Mouse (Mus musculus): ENCODE measurements around the gene Esyt1. TPM values are rescaled to one million over a fixed set of nuclear protein-coding genes. Genes with fewer than 3 reads are reported as not detected.
A peak's percentile ranks its signal among the peaks of the same experiment; 100 is the strongest.

Esyt1 gene
- polyA plus RNA-seq, 1 experiment from 2014 or later: 28.4 TPM

- H3K9me3 ChIP-seq: no peaks in the 10 kb centered on the region
- H3K4me3 ChIP-seq (replicated peaks): no peak overlapping the region
- H3K27ac ChIP-seq: no peak overlapping the region
- H3K4me2 ChIP-seq (replicated peaks): no peak overlapping the region
- no peak for ATAC-seq
- H3K4me1 ChIP-seq (replicated peaks): no peaks in the 10 kb centered on the region
- H3K27me3 ChIP-seq (replicated peaks): no peaks in the 10 kb centered on the region
- no peak overlapping the region for H3K9ac ChIP-seq
- H3K36me3 ChIP-seq: no peaks in the 10 kb centered on the region
- WGBS: 77% methylated on average over 2 of the region's 2 CpGs
Observed at GRCm38 (mm10) chr10:128535206-128535605, 9.5 kb upstream of the Esyt1 start.

DNA sequence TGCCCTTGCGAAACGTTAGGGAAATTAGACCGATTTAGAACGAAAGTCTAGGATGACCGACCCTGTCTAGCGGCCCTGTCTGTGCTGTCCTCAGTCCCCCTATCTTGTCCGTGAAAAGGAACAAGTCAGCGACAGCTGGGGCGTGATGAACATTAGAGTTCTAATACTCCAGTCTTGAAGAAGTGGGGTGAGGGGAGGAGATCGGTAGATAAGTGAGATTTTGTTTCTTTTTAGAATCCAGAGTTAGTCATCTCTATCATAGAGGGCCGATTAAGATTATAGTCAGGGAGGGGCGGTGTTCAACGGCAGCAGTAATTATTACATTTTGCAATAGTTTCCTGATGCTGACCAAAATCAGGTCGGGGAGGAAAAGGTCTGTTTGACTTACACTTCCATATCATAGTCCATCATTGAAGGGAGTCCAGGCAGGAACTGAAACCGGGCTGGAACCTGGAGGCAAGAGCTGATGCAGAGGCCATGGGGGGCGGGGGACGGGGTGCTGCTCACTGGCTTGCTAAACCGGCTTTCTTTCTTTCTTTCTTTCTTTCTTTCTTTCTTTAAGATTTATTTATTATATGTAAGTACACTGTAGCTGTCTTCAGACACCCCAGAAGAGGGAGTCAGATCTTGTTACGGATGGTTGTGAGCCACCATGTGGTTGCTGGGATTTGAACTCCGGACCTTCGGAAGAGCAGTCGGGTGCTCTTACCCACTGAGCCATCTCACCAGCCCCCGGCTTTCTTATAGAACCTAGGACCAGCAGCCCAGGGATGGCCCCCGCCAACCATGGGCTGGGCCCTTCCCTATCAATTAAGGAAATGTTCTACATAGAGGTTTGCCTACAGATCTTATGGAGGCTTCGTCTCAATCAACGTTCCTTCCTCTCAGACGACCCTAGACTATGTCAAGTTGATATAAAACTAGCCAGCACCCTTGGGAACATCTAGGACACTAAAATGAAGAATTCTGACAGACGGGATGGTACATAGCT is 990 bp upstream of the Esyt1 start:
- peak overlapping the region; percentile 36 for H3K9ac ChIP-seq
- WGBS: 27% methylated on average over 28 of the region's 28 CpGs
- H3K9me3 ChIP-seq: no peaks in the 10 kb centered on the region
- 0 out of 2 replicates have a peak, but pooled peaks have one; percentile 24 for ATAC-seq
- no peaks in the 10 kb centered on the region for H3K36me3 ChIP-seq
- H3K4me3 ChIP-seq (replicated peaks): peak overlapping the region; percentile 74
- H3K27me3 ChIP-seq (replicated peaks): no peaks in the 10 kb centered on the region
- H3K4me1 ChIP-seq (replicated peaks): peaks cover 9% of the 10 kb centered on the region
- peak overlapping the region; percentile 32; the same call in 1 of the 2 replicates for H3K27ac ChIP-seq
- H3K4me2 ChIP-seq (replicated peaks): peak overlapping the region; percentile 95

DNA sequence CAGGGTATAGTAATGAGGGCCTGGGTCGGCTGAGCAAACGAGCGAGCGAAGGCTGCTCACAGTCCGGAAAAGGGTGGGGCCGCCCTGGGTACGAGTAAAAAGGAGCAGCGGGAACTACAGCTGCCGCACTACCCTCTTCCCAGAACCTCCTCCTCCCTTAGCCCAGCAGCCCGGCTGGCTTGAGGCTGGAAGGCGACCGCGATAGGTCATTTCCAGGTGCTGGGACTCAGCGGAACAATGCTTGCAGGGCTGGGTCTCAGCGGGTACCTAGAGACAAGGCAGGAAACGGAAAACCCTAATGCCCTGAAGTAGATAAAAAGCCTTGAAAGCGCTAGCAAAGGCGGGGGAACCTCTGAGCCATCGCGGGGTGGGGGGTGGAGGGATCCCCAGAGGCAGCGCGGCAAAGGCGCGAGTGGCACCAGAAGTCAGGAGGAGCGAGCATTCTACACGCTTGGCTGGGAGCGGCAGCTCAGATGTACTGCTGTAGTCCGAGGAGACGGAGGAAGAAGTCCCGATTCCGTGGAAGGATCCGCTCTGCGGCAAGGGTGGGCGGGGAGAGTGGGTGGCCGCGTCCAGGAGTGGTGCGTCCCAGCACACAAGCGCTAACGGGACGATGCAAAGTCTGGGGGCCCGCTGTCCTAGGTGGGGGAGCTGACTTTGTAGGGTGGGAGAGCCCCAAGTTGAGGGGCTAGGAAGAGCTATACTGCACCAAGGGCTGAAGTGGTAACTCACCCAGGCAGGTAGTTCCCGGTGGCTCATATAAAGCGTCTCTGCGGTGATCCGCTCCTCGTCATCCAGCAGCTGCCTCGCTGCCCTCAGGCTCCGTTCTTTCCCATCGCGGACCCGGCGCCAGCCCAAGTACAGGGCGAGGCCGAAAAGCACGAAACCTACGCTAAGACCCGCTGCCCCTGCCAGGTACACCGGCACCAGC is 674 bp downstream of the Esyt1 start:
- no peaks in the 10 kb centered on the region for H3K9me3 ChIP-seq
- 0 out of 2 replicates have a peak, but pooled peaks cover 9% of the 10 kb centered on the region for H3K36me3 ChIP-seq
- H3K4me2 ChIP-seq (replicated peaks): peak overlapping the region; percentile 95
- H3K4me3 ChIP-seq (replicated peaks): peak overlapping the region; percentile 74
- H3K27ac ChIP-seq: peak overlapping the region; percentile 87
- peak overlapping the region; percentile 82 for H3K9ac ChIP-seq
- under 1% methylated on average over 58 of the region's 58 CpGs for WGBS
- no peaks in the 10 kb centered on the region for H3K27me3 ChIP-seq (replicated peaks)
- H3K4me1 ChIP-seq (replicated peaks): peaks cover 9% of the 10 kb centered on the region
- ATAC-seq: peak; percentile 46

- 25% methylated on average over 11 of the region's 11 CpGs for WGBS
- peaks cover 9% of the 10 kb centered on the region for H3K4me1 ChIP-seq (replicated peaks)
- H3K27me3 ChIP-seq (replicated peaks): no peaks in the 10 kb centered on the region
- H3K9me3 ChIP-seq: no peaks in the 10 kb centered on the region
- peak overlapping the region; percentile 95 for H3K4me2 ChIP-seq (replicated peaks)
- 0 out of 2 replicates have a peak, but pooled peaks cover 9% of the 10 kb centered on the region for H3K36me3 ChIP-seq
- peak overlapping the region; percentile 74 for H3K4me3 ChIP-seq (replicated peaks)
- peak overlapping the region; percentile 82 for H3K9ac ChIP-seq
- ATAC-seq: no peak
- H3K27ac ChIP-seq: peak overlapping the region; percentile 87
Observed at GRCm38 (mm10) chr10:128524111-128524731, 1.4 kb downstream of the Esyt1 start.

- no peak for ATAC-seq
- H3K9me3 ChIP-seq: no peaks in the 10 kb centered on the region
- H3K27me3 ChIP-seq (replicated peaks): no peaks in the 10 kb centered on the region
- peaks cover 9% of the 10 kb centered on the region for H3K4me1 ChIP-seq (replicated peaks)
- WGBS: 80% methylated on average over 6 of the region's 6 CpGs
- peaks cover 18% of the 10 kb centered on the region; the same call in 1 of the 2 replicates for H3K36me3 ChIP-seq
- no peak overlapping the region for H3K27ac ChIP-seq
- H3K4me2 ChIP-seq (replicated peaks): no peak overlapping the region
- H3K4me3 ChIP-seq (replicated peaks): no peak overlapping the region
- H3K9ac ChIP-seq: no peak overlapping the region
Observed at GRCm38 (mm10) chr10:128522351-128522750, 3.3 kb downstream of the Esyt1 start.

- ATAC-seq: no peak
- Histone ChIP-seq H3K27me3 (replicated peaks) (no peaks in the 10 kb centered on the region), H3K36me3 (peaks cover 23% of the 10 kb centered on the region; the same call in 1 of the 2 replicates), H3K27ac (no peak overlapping the region), H3K4me2 (replicated peaks) (no peak overlapping the region), H3K4me3 (replicated peaks) (no peak overlapping the region), H3K4me1 (replicated peaks) (peaks cover 9% of the 10 kb centered on the region), H3K9me3 (no peaks in the 10 kb centered on the region), H3K9ac (no peak overlapping the region)
- WGBS: 92% methylated on average over 16 of the region's 16 CpGs
Observed at GRCm38 (mm10) chr10:128520591-128520990, 5.1 kb downstream of the Esyt1 start.

GRCm38 (mm10) chr10:128518833-128519232 is 6.8 kb downstream of the Esyt1 start:
- Histone ChIP-seq H3K4me1 (replicated peaks) (no peaks in the 10 kb centered on the region), H3K36me3 (peaks cover 30% of the 10 kb centered on the region; the same call in 1 of the 2 replicates), H3K9me3 (no peaks in the 10 kb centered on the region), H3K27ac (no peak overlapping the region), H3K4me2 (replicated peaks) (no peak overlapping the region), H3K9ac (no peak overlapping the region), H3K4me3 (replicated peaks) (no peak overlapping the region), H3K27me3 (replicated peaks) (no peaks in the 10 kb centered on the region)
- WGBS: 76% methylated on average over 7 of the region's 7 CpGs
- ATAC-seq: no peak

GRCm38 (mm10) chr10:128516677-128517076 is 9.0 kb downstream of the Esyt1 start:
- no peaks in the 10 kb centered on the region for H3K4me1 ChIP-seq (replicated peaks)
- no peak overlapping the region for H3K4me2 ChIP-seq (replicated peaks)
- H3K9me3 ChIP-seq: no peaks in the 10 kb centered on the region
- ATAC-seq: no peak
- no peaks in the 10 kb centered on the region for H3K27me3 ChIP-seq (replicated peaks)
- peaks cover 34% of the 10 kb centered on the region; the same call in 1 of the 2 replicates for H3K36me3 ChIP-seq
- 42% methylated on average over 6 of the region's 6 CpGs for WGBS
- no peak overlapping the region for H3K4me3 ChIP-seq (replicated peaks)
- H3K27ac ChIP-seq: no peak overlapping the region
- H3K9ac ChIP-seq: no peak overlapping the region

- peaks cover 34% of the 10 kb centered on the region; the same call in 1 of the 2 replicates for H3K36me3 ChIP-seq
- H3K4me2 ChIP-seq (replicated peaks): peak overlapping the region; percentile 42
- no peaks in the 10 kb centered on the region for H3K4me1 ChIP-seq (replicated peaks)
- no peaks in the 10 kb centered on the region for H3K27me3 ChIP-seq (replicated peaks)
- peak; percentile 61 for ATAC-seq
- H3K9ac ChIP-seq: no peak overlapping the region
- no peaks in the 10 kb centered on the region for H3K9me3 ChIP-seq
- 0 out of 2 replicates have a peak overlapping the region, but pooled peaks have one; percentile 2 for H3K4me3 ChIP-seq (replicated peaks)
- no peak overlapping the region for H3K27ac ChIP-seq
- WGBS: 43% methylated on average over 20 of the region's 20 CpGs
Observed at GRCm38 (mm10) chr10:128516029-128516428, 9.6 kb downstream of the Esyt1 start.

GRCm38 (mm10) chr10:128515044-128515443 is 10.6 kb downstream of the Esyt1 start:
- WGBS: 81% methylated on average over 4 of the region's 4 CpGs
- Histone ChIP-seq H3K9ac (no peak overlapping the region), H3K4me2 (replicated peaks) (no peak overlapping the region), H3K27ac (no peak overlapping the region), H3K9me3 (no peaks in the 10 kb centered on the region), H3K4me3 (replicated peaks) (no peak overlapping the region), H3K4me1 (replicated peaks) (no peaks in the 10 kb centered on the region), H3K27me3 (replicated peaks) (no peaks in the 10 kb centered on the region), H3K36me3 (peaks cover 28% of the 10 kb centered on the region; the same call in 1 of the 2 replicates)
- ATAC-seq: peak; percentile 38; the same call in 1 of the 2 replicates

- Histone ChIP-seq H3K4me1 (replicated peaks) (no peaks in the 10 kb centered on the region), H3K9ac (no peak overlapping the region), H3K4me3 (replicated peaks) (no peak overlapping the region), H3K27me3 (replicated peaks) (no peaks in the 10 kb centered on the region), H3K4me2 (replicated peaks) (no peak overlapping the region), H3K9me3 (no peaks in the 10 kb centered on the region), H3K36me3 (0 out of 2 replicates have a peak, but pooled peaks cover 14% of the 10 kb centered on the region), H3K27ac (no peak overlapping the region)
- WGBS: 90% methylated on average over 12 of the region's 12 CpGs
- no peak for ATAC-seq
Observed at GRCm38 (mm10) chr10:128511761-128512160, 13.9 kb downstream of the Esyt1 start.

All from intestine, embryonic 15.5 days (tissue).